Mouse (Mus musculus) layer of hippocampus, postnatal 10 days (tissue): ENCODE results near the gene Sfta2. TPM values are rescaled to one million over a fixed set of nuclear protein-coding genes. Genes with fewer than 3 reads are reported as not detected.

Experiments
- DNase-seq, 2 experiments: peaks; one replicate each; pipeline ENCODE4 v3.0.0; 2021; ENCODE audit warnings: low spot score in 2 of 2
- total RNA-seq, 2 experiments: library from RNA; stranded (reverse); gene quantifications; 2 replicates each; pipeline ENCODE4 v1.2.3; 2021

Sfta2 gene
- total RNA-seq, 2 experiments from 2014 or later = not detected

DNA sequence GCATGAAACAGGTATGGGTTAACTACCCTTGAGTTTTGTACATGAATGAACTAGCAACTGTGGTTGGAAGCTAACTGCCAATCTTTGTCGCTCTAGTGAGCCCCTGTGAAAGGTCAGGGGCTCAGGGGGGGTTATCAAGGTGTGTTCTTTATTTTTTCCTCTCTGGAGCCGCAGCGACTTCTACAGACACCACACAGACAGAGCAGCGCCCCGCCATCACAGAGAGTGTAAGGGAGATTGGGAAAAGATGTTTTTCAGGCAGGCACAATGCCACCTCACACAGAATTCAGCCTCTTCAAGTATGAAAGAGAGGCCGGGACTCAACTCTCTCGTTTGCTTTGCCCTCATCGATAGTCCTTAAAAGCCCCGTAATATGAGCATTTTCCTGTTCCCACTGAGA, 9.2 kb upstream of the Sfta2 start:
- DNase-seq = no peak

DNA sequence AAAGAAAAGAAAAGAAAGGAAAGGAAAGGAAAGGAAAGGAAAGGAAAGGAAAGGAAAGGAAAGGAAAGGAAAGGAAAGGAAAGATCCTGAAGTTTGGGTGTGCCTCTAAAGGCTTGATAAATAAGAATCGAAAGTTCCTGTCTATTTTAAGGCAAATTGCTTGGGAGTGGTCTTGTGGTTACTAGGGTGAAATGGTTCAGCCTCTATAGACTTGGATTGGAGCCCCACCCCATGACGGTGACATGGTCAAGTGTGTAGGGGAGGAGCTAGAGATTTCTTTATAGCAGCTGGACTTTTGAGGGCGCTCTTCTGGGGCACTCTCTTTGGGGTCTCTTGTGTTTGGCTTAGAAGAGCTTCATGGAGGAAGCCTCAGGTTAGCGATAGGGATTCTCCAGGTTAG, 7.6 kb upstream of the Sfta2 start:
- DNase-seq = no peak

DNA sequence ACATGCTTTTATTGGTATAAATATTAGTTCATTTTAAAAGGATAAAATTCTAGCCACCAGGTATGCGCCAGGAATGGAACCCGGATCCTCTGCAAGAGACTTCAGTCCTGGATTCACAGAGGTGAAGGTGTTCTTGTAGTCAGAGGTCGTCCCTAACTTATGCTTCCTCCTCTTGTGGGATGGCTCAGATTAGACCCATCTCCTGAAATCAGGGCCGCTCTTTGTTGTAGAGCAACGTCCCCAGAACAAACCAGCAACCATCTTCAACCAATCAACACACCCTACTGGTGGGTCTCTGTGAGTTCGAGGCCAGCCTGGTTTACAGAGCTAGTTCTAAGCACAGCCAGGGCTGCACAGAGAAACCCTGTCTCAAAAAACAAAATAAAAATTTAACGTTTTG, 6.9 kb upstream of the Sfta2 start:
- DNase-seq = no peak

DNA sequence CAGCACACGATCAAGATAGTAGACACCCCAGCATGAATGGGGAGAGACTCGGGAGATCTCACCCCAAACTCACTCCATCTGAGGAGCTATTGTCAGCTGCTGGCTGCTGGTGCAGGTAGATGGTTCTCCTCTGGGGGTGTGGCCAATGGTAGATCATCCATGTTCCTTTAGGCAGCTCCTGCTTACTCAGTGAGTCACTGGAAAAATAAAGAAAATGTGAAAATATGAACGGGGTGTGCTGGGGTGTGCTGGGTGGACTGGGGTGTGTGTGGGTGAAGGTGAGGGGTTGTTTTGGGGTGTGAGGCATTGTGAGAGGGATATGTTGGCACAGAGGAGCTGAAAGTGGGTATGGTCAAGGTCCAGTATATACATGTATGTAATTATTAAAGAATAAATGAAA, 4.0 kb upstream of the Sfta2 start:
- DNase-seq = no peak

DNA sequence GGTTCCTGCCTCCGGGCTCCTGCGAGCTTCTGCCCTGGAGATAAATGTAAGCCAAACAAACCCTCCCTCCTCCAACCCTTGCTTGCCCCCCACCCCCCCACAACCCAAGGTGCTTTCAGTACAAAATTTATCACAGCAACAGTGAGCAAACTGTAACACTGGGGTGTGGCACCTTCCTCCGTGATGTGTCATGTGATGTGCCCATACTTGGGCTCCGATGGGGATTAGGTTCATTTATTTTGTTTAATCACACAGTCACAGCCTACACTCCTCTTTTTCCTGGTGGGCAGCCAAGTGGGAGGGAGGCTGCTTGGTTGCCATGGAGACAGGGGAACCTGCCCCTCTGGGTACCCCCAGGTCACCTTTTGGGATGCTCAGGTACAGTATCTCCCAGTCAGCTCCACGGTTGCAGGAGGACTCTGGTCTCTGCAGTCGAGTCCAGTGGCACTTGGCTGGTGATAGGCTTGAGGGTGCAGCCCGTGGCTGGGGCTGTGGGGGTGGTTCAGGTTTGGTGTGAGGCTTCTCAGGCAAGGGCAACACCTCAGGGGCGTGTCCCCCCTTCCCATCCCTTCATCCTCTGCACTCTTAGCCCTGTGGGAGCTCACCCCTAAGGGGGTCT, 496 bp downstream of the Sfta2 start:
- no peak for DNase-seq

DNA sequence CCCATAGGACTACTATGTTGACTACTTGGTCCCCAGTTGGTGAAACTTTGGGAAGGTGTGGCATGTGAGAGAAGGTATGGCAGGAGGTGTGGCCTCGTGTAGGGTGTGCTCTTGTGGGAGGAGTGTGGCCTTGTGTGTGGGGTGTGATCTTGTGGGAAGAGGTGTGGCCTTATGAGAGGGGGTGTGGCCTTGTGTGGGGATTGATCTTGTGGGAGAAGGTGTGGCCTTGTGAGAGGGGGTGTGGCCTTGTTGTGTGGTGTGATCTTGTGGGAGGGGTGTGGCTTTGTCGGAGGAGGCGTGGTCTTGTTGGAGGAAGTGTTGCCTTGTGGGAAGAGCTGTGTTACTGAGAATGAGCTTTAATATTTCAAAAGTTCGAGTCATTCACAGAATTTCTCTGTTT, 15.8 kb downstream of the Sfta2 start:
- no peak for DNase-seq

DNA sequence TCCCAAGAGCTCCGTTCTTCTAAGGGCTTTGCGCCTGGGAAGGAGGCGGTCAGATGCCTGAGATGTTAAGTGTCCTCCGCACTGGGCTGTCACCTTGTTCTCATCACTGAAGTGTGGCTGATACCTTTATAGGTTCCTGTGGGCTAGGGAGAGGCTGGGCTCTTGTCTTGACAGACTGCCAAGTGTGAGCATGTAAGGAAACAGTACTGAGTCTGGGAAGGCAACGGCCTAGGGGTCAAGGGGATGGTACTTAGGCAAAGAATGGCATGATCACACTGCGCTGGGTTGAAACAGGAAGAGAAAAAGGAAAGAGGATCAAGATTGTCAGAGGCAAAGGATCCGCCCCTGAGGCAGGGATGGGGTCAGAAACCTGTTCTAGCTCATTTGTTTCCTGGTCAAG, 25.2 kb downstream of the Sfta2 start, which contains the start of gene Gm9573:
Gm9573 (minus strand) TSS at position 101 of the 400 bp plus-strand sequence.
- no peak for DNase-seq

DNA sequence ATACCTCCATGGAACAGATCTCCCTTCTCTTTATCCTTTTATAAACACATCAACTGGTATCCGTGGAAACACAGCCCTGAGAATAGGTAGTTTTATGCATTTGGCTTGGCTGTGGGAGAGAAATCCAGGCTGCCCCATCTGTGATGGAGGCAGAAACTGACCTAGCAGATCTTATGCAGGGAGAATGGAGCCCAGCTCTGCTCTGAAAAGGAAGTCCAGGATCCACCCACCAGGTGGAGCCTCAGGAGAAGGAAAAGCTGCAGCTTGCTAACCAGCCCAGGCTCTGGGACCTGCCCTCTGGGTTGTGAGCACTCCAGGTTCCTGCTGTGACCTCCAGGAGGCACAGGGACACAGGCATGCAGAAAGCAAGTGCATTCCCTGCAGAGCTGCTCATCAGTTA, 32.6 kb downstream of the Sfta2 start:
- DNase-seq = peak; percentile 24 to 45

DNA sequence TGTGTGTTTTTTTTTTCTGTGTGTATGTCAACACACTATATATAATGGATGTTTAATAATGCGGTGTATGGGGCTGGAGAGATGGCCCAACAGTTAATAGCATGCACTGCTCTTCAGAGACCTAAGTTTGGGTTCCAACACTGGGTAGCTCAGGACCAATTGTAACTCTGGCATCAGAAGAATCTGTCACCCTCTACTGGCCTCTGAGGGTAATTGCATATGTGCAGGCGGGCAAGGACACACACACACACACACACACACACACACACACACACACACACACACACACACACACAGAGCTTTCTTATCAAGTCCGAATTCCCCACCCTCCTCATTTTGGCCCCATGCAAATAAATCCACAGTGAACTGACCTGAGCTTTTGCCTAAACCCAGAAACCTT, 33.9 kb downstream of the Sfta2 start:
- no peak for DNase-seq

DNA sequence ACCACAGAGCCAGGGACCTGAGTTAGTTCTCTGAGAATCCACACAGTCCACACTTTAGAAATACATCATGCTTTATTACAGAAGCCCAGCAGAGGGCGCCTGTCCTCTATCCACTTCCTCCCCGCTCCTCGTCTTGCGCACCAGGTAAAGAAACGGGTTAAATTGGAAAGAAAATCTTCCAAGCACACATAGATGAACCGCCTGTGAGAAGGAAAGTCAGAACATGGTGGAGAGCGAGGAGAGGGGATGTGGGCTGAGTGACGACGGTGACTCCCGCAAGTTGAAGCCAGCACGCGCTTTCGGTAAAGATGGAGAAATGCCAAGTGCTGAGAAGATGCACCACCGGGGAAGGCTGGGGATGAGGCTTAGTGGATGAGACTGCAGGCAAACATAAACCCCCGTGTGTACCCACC, 34.4 kb downstream of the Sfta2 start:
- DNase-seq = peak; percentile 82 to 84

DNA sequence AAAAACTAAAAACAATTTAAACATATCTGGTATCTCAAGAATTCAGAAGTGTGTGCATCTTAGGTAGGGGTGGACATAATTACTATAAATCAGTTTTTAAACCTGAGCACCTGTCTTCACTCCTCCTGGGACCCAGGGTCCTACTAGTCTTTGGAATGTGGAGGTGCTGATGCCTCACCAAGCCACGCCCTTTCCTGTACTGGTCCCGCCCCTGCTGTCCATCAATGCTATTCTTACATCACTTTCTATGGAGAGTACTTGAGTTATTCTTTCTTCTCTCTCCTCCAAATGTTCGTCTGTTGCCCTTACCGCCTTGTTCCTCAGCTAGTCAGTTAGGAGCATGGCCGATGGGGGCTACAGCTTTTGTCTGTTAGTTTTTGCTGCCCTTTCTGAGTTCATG, 35.0 kb downstream of the Sfta2 start:
- DNase-seq = no peak

DNA sequence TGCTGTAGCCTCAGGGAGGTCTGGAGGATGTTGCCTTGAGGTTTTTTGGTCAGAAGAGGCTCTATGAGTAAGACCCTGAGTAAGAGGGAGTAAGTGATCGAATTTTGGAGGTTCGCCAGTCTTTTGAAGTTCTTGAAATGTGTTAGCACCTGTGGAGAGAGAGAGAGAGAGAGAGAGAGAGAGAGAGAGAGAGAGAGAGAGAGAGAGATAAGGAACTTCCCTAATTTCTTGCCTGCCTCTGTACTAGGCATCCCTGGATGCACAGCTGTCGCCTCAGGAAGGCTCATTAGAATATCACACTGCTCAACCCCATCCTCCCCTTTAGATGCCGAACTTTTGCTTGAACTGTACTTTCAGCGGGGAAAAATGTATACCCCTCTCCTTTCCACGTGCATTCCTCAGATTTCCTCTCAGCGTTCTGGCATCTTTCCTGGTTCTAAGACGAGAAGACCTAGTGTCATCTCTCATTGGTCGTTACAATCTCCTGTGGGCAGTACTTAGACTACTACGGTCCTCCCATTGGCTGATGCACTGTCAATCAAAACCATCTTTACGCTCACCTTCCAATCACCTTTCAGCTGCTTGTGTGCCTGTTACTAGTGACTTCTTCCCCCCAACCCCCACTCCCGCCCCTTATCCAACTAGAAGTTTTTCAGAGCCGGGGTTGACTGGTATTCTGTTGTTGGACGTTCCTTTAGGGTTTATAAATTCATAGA, 37.3 kb downstream of the Sfta2 start:
- DNase-seq = peak; percentile 59 to 61

DNA sequence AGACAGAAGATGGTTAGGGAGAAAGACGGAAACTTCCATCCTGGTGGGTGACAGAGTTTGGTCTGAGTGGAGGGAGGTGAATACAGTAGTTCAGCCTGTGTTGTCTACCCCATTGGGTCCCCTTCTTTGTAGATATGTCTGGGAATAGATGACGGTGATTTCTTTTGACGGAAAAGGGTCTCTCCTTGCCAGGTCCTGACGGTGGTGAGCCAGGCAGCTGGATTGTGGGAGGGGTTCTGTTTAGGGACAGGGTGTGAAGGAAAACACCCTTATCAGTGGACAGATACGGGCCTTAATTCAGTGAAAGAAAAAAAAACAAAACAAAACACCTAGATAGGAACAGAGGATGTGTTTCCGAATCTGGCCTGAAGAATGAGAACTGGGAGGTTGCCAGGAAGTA, 38.0 kb downstream of the Sfta2 start:
- DNase-seq = no peak

DNA sequence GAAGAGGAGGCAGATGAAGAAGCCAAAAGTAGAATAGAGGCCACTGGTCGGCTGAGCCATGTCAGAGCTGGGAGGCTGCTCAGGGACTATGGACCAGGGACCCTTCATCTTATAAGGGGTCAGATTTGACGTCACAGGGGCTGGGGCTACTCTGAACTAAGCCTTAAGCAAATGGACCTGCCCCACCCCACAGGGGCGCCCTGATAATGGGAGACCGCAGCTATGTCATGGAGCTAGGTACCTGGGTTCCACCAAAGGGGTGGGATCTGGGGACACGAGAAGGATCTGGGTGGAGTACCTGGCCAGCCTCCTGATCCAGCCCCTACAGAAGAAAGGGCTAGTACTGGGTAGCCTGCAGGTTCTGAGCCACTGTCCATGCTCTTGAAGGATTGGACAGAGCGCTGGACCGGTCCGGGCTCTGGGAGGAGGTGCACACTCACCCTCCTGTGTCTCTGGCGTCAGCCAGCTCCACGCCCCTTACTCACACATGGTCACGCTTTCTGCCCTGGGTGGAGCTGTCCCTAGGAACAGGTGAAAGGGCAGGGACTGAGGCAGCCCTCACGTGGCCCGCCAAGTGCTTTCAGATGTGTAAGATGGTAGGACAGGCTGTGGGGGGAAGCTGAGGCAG, 42.4 kb downstream of the Sfta2 start, which contains the start of gene Mucl3:
Mucl3 (minus strand) TSS at position 87 of the 628 bp plus-strand sequence.
- DNase-seq = no peak

DNA sequence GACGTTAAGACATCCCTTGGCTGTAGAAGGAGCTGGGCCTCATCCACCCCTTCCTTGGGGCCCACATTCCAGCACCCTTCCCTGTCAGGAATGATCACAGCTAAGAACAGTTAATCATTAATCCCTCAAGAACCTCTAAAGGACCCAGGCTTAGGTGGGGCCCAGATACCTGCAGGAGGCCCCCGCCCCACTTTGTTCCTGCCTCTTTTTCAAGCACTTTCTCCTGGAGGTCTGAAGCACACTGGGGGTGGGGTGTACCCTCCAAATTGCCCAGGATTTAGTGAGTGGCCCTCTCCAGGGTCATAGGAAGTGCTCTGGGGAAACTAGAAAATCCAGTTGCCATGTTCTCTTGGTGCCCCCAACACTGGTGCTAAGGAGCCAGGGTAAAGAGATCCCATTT, 48.1 kb downstream of the Sfta2 start:
- no peak for DNase-seq

DNA sequence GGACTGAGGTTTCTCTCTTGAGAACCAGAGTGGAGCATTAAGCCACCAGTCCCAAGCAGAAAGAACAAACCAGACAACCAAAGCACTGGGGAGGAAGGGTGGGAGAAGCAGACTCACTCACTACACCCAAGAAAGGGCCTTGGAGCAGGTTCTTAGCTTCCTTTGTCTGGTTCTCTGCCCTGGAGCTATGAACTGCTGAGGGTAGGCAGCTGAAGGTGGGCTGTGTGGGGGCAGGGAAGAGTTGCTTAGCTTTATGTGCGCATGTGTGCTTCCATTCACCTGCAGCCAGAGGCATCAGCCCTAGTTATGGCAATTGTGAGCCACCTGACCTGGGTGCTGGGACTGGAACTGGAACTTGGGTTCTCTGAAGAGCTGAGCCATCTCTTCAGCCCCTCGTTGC, 51.7 kb downstream of the Sfta2 start:
- no peak for DNase-seq

DNA sequence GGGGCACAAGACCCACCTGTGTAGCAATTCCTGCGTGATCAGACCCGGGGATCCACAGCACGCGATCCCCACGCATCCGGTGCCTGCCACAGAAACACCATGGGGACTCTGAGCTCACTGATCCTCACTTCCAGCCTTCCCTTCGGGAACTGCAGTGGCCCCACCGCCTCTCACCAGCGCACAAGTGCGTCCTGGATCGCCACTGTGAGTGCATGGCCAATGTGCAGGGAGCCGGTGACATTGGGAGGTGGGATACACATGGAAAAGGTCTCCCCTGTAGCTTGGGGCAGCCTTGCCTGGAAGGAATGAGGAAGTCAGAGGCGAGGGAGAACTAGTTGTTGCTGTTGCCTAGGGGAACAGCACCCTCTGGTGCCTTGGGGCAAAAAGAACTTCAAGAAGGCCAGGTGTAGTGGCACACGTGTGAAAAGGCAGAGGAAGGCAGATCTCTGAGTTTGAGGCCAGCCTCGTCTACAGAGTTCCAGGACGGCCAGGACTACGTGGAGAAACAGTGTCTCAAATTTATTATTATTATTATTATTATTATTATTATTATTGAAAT, 64.7 kb downstream of the Sfta2 start:
- DNase-seq = peak in 1 of 2 experiments; percentile 43

DNA sequence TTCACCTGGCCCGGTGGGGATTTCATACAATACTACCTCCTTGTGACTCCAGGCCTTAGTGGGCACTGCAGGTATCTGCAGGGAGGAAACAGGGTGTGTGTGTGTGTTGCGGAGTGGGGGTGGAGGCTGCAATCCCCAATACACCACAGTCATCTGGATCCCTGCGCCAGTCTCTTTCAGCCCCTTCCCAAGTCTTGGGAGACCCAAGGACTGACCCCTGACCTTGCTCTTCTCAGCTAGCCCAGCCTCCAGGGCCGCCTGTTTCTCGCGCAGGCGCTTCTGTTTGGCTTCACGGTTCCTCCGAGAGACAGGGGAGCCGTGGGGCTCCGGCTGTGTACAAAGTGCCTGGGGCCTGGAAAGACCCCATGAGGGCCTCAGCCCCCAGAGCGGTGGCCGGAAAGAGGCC, 65.5 kb downstream of the Sfta2 start:
- no peak for DNase-seq

DNA sequence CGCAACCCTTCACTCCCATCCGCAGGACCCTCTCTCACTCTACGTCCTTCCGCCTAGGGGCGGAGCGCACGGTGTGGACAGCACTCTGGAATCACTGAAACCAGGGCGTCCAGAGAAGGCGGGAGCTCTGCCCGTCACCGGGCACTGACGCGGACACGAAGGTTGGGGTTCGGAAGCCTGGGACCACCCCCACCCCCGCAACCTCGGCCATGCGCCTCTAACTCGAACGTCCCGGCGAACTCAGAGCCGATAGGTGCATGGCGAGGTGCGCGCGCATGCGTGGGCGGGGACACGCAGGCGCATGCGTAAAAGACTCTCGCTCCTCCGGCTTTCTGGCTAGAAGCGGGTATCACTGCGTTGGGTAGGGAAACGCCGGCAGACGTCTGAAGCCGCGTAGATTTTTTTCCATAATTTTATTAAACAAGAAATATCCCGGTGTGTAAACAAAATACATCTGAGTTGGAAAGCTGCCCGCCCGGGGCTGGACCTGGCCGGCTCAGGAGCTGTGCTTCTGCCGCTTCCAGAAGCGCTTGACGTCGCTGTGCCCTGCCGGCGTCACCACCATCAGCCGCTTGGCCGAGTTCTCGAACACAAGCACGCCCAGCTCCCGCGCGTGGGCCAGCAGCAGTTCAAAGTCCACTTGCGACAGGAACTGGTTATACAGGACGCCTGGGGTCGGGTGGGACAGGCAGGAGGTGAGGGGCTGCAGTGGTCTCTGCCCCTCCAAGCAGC, 66.2 kb downstream of the Sfta2 start, which contains the start of gene Vars2:
Vars2 (minus strand) TSS at position 259 of the 732 bp plus-strand sequence.
- peak; percentile 96 to 98 for DNase-seq

DNA sequence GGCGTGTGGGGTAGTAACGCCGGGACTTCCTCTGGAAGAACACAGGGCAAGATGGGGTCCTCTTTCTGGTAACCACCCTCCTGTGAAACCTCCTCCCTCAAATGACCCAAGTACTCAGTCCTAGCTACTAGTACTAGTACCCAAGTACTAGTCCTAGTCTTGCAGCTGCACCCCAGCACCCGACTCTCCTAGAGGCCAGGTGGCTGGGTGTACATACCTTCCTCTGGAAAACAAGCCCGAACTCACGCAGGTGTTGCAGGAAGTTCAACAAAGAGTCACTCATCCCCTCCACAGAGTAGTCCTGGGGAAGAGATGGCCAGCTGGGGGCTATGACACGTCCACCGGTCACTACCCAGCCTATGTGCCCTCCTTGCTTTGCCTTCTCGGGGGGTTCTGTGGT, 68.4 kb downstream of the Sfta2 start:
- DNase-seq = no peak

DNA sequence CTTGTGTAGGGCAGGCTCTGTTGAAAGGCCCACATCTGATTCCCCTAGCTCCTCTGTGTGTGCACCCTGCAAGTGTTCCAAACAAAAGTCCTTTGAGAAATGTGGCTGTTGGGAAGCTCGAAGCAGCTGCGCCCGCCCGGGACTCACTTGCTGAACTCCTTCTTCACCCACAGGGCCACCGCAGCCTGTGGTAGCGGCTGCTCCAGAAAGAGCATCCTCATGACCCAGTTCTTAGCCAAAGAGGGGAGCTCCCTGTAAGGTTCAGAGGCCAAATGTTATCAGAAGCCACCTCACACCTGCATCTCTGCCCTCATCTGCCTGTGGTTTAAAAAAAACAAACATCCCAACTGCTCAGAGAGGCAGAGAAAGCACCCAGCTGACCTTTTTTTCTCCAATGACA, 70.5 kb downstream of the Sfta2 start:
- DNase-seq = no peak
